Mouse (Mus musculus) hindbrain, embryonic 10.5 days (tissue): ENCODE measurements around the gene Invs. TPM values are rescaled to one million over a fixed set of nuclear protein-coding genes. Genes with fewer than 3 reads are reported as not detected.
"Not testable (repeated sequence)": the region's sequence is repeated elsewhere in the genome, so short reads cannot be mapped to it uniquely, and the experiment has no call there.

Experiments
- DNase-seq: peaks from one replicate; pipeline ENCODE4 v3.0.0-alpha.2; 2017; ENCODE audit warnings: low spot score
- H3K27ac ChIP-seq: fragments of 300-500 bp; sonication (generic); 2 replicates; pipeline ENCODE4 v1.5.1; 2016; ENCODE audit warnings: mild to moderate bottlenecking, moderate library complexity
- H3K27me3 ChIP-seq: fragments of 300-500 bp; sonication (generic); 2 replicates; pipeline ENCODE4 v1.6.1; 2016; ENCODE audit warnings: mild to moderate bottlenecking; ENCODE audit not compliant: poor library complexity, insufficient read depth, severe bottlenecking
- H3K36me3 ChIP-seq: fragments of 300-500 bp; sonication (generic); 2 replicates; pipeline ENCODE4 v1.6.1; 2016; ENCODE audit warnings: mild to moderate bottlenecking, moderate library complexity
- H3K4me1 ChIP-seq: fragments of 300-500 bp; sonication (generic); replicated peaks from 2 replicates; pipeline ENCODE4 v1.6.1; 2016; ENCODE audit warnings: mild to moderate bottlenecking
- H3K4me3 ChIP-seq: fragments of 300-500 bp; sonication (generic); 2 replicates; pipeline ENCODE4 v1.5.1; 2016; ENCODE audit warnings: mild to moderate bottlenecking, moderate library complexity
- H3K9me3 ChIP-seq: fragments of 300-500 bp; sonication (generic); 2 replicates; pipeline ENCODE4 v1.6.1; 2016; ENCODE audit warnings: mild to moderate bottlenecking, moderate library complexity
- WGBS: fragments of 180-500 bp; shearing (Covaris S2); methylation state at CpG from one replicate; pipeline ENCODE4 v1.1.7; 2016; 5-methylcytosine and 5-hydroxymethylcytosine counted together
- polyA plus RNA-seq: library from polyadenylated mRNA; unstranded; fragments of >200 nt; fragmentation: Nextera tagmentation; extraction: Ambion mirVana; gene quantifications from 2 replicates; pipeline ENCODE4 v1.2.1, GENCODE M21; 2016

Invs gene
- polyA plus RNA-seq, 1 experiment from 2014 or later = 8.7 TPM

DNA sequence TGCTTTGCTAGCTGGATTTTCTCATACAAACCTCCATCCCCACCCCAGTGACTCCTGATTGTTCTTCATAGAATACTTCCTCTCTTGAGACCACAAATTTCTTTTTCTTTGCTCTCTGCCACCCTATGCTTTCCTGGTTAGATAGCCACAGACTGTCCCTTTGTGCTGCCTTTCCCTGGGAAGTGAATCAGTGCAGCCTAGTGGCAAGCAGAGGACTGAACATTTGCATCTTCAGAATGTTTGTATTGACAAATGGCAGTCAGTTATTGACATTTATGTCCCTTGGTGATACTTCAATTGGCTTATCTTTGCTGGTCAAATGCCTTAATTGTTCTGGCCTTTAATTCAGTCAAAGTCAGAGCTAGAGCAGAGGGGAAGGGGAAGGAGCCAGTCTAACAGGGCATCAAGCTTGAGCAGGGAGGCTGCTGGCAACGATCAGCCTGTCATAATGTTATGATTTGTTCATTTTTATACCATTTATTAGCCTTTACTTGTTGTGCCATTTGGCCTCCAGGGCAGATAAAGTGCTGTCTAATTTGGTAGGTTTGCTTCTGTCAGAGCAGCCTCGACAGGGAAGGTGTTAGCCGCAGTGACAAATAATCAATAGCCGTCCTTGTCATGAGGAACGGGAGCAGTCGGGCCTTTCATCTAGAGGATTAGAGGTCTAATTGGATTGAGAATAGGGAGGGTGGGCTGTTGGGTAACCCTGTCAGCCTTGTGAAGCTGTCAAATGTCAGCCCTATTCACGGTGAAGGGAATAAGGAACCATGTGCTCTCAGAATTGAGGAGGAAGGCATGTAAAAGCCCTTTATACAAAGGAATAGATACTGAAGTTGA, 55.6 kb downstream of the Invs start:
- Histone ChIP-seq H3K4me1 (peaks cover 10% of the 10 kb centered on the region; the same call in 1 of the 2 replicates), H3K27me3 (peaks cover 4% of the 10 kb centered on the region; the same call in 1 of the 2 replicates), H3K4me3 (no peak overlapping the region), H3K9me3 (no peaks in the 10 kb centered on the region), H3K27ac (no peak overlapping the region), H3K36me3 (no peaks in the 10 kb centered on the region)
- 9% methylated on average over 7 of the region's 7 CpGs for WGBS
- peak; percentile 39 for DNase-seq

DNA sequence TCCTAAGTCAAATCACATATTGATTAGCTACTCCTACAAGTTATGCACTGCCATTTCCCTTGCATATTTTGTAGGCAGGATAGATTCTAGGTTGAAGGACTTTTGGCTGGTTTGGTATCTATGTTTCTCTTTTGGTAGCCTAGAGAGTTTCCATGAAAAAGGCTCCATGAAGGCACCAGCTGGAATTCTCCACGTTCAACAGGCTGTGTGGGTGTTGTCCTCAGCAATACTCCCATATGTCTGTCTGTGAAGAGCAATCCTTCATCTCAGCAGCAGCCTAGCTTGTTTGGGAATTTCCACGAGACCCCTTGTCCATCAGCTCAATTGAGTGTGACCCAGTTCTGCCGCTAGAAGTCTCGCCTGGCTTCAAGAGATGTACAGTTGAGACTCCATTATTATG, 63.1 kb downstream of the Invs start:
- Histone ChIP-seq H3K4me1 (no peaks in the 10 kb centered on the region), H3K4me3 (no peak overlapping the region), H3K27me3 (no peaks in the 10 kb centered on the region), H3K9me3 (no peaks in the 10 kb centered on the region), H3K27ac (no peak overlapping the region), H3K36me3 (no peaks in the 10 kb centered on the region)
- 89% methylated on average over 4 of the region's 4 CpGs for WGBS
- DNase-seq = no peak

DNA sequence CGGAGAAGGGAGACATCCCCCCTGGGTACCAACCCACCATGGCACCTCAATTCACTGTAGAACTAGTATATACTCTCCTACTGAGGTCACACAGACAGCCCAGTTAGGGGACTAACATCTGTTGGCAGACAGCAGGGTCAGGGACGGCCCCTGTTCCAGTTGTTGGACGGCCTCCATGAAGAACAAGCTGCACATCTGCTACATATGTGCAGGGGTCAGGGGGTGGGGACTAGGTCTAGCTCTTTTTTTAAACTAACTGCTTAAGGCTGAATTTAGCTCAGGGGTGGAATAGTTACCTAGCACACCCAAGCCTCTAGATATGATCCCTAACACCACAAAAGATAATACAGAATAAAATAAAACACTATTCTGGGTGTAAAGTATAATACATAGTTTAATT, 82.8 kb downstream of the Invs start:
- Histone ChIP-seq H3K36me3 (no peaks in the 10 kb centered on the region), H3K27me3 (no peaks in the 10 kb centered on the region), H3K27ac (no peak overlapping the region), H3K9me3 (0 out of 2 replicates have a peak, but pooled peaks cover 6% of the 10 kb centered on the region), H3K4me3 (no peak overlapping the region), H3K4me1 (no peaks in the 10 kb centered on the region)
- no peak for DNase-seq
- 77% methylated on average over 3 of the region's 3 CpGs for WGBS

DNA sequence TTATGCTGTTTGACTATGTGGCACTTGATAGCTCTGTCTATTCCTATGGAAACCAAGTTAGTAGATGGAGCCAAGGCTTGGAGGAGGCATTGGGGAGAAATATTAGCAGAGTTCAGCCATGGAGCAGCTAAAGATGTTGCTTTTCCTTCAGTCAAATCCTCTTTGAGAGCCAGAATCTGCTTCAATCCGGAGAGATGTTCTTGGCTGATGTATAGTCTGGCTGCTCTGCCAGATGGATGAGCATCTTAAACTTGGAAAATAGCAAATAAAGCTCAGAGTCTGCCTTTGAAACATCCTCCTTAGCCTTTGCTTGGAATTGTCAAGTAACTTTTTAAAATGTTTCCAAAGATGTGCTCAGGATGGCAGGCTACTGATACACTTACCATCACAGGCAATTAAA, 91.5 kb downstream of the Invs start:
- no peak overlapping the region for H3K4me3 ChIP-seq
- 79% methylated on average over 1 of the region's 1 CpGs for WGBS
- H3K27me3 ChIP-seq = no peaks in the 10 kb centered on the region
- no peaks in the 10 kb centered on the region for H3K36me3 ChIP-seq
- DNase-seq = no peak
- 0 out of 2 replicates have a peak, but pooled peaks cover 4% of the 10 kb centered on the region for H3K9me3 ChIP-seq
- H3K27ac ChIP-seq = no peak overlapping the region
- H3K4me1 ChIP-seq = no peaks in the 10 kb centered on the region

DNA sequence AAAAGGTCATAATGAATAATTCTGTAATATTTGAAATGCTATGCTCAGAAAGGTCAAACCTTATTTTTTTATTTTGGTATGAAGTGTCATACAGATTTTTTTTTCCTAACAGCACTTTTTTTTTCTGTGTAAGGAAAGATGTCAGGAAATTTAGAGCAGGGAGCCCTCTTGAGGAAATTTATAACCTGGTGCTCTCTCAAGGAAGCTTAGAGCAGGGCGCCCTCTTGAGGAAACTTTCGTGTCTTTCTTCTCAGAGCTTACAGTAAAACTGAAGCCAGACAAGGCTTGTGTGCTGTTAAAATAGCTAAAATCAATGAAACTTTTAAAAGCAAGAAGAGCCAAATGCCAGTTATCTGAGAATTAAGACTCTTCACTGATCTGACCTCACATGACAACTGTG, 101.4 kb downstream of the Invs start:
- Histone ChIP-seq H3K4me1 (no peaks in the 10 kb centered on the region), H3K36me3 (no peaks in the 10 kb centered on the region), H3K4me3 (no peak overlapping the region), H3K27ac (no peak overlapping the region), H3K27me3 (no peaks in the 10 kb centered on the region), H3K9me3 (no peaks in the 10 kb centered on the region)
- 1% methylated on average over 2 of the region's 2 CpGs for WGBS
- DNase-seq = peak; percentile 57

DNA sequence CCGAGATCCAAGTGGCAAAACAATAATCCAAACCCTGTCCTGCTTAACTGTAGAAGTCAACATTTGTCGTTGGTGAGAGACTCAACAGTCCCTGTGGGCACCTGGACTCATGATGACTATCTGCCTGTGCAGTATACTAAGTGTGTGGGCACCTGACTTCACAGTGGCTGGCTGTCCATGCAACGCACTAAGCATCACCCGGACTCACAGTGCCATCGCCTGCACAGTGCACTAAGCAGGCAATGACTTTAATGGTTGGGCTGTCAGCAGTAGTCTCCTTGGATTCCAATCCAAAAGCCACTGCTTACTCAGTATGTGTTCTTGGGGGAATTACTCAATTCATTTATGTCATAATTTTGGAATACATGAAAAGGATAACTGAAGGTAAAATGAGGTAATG, 102.9 kb downstream of the Invs start:
- Histone ChIP-seq H3K9me3 (no peaks in the 10 kb centered on the region), H3K4me3 (no peak overlapping the region), H3K36me3 (no peaks in the 10 kb centered on the region), H3K4me1 (no peaks in the 10 kb centered on the region), H3K27me3 (no peaks in the 10 kb centered on the region), H3K27ac (no peak overlapping the region)
- WGBS = 86% methylated on average over 5 of the region's 5 CpGs
- no peak for DNase-seq

DNA sequence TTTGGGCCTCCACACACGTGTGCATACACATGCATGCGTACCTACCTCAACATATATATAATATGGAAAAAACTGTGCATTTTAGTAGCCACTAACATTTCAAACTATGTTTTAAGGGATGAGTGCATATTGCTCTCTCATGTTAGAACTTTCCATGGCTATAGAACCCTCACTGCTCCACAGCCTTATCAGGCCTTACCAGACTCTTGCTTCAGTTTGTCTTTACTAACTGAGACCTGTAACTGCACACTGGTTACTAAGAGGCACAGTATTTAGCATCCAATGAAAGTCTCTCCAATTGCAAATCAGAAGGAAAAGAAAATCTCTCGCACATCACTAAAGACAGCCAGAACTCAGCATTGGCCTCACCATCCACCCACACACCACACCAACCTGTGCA, 117.4 kb downstream of the Invs start:
- 94% methylated on average over 3 of the region's 3 CpGs for WGBS
- Histone ChIP-seq H3K4me3 (no peak overlapping the region), H3K27ac (no peak overlapping the region), H3K4me1 (no peaks in the 10 kb centered on the region), H3K27me3 (no peaks in the 10 kb centered on the region), H3K36me3 (peaks cover 3% of the 10 kb centered on the region; the same call in 1 of the 2 replicates), H3K9me3 (no peaks in the 10 kb centered on the region)
- DNase-seq = no peak

DNA sequence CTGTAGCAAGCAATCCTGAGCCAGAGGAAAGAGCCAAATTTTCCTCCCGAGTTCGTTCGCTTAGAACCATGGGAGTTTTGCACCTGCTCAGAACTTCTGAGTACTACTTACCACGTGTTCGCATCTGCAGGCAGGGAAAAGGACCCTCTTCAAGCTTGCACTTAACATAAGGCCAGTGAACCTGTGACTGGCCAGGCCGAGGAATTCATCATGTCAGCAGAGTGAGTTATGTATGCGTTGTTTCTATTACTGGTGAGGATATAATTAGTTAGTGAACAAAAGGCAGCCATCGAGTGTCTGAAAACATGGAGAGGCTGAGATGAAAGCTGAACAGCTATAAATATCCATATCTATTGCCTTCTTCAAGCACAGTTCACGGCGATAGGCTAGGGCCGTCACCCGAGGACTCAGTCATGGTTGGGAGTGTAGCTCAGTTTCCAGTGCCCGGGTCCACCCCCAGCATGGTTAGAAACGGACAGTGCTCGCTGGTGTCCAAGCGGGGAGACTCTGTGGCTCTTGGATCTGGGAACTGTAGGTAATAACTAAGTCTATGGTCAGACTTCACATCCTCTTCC, 123.6 kb downstream of the Invs start:
- Histone ChIP-seq H3K27ac (no peak overlapping the region), H3K4me1 (no peaks in the 10 kb centered on the region), H3K36me3 (no peaks in the 10 kb centered on the region), H3K4me3 (no peak overlapping the region), H3K27me3 (no peaks in the 10 kb centered on the region), H3K9me3 (no peaks in the 10 kb centered on the region)
- 87% methylated on average over 16 of the region's 16 CpGs for WGBS
- DNase-seq = no peak

DNA sequence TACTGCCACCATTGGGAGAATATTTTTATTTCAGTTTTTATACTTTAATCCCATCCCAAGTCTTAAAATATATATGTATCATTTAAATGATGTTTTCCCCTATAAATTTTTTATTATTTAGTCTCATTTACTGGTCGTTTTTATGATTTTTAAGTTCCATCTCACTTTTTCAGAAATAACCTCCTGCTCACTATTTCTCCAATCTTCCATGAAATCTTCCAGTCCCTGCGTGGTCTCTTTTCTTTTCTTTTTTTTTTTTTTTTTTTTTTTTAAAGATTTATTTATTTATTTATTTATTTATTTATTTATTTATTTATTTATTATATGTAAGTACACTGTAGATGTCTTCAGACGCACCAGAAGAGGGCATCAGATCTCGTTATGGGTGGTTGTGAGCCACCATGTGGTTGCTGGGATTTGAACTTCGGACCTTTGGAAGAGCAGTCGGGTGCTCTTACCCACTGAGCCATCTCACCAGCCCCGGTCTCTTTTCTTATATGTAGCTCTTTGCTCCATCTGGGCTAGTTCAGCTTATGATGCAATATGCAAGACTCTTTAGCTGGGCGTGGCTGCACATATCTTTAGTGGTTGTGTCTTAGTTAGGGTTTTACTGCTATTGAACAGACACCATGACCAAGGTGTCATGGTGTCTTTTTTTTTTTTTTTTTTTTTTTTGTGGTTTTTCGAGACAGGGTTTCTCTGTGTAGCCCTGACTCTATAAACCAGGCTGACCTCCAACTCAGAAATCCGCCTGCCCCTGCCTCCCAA, 126.3 kb downstream of the Invs start:
- 87% methylated on average over 10 of the region's 10 CpGs for WGBS
- not testable (repeated sequence) for H3K36me3 ChIP-seq, H3K9me3 ChIP-seq, H3K4me3 ChIP-seq, H3K27ac ChIP-seq, DNase-seq, H3K4me1 ChIP-seq, H3K27me3 ChIP-seq

DNA sequence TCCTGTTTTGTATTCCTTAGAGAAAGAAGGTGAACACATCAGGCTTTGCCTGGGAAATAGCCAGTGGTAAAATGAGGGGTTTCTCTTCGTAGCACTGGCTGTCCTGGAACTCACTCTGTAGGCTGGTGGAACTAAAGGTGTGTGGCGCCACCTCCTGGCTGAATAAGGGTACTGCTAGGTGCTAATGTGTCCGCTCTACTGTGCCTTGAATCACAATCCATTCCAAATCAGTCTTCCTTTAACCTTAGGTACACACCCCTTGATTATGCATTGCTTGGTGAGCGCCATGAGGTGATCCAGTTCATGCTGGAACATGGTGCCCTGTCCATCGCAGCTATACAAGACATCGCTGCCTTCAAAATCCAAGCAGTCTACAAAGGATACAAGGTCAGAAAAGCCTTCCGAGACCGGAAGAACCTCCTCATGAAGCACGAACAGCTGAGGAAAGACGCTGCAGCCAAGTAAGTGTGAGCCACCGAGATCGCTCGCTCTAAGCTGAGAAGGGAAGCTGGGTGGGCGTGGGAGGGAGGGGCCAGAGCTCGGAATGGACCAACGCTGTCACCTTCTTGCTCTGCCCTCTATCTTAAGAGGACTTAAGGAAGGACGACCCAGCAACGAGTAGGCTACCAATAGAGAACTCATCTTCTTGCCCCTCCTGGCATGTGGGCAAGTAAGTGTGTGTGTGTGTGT, 127.9 kb downstream of the Invs start:
- DNase-seq = peak; percentile 67
- 46% methylated on average over 18 of the region's 18 CpGs for WGBS
- H3K27ac ChIP-seq = no peak overlapping the region
- no peaks in the 10 kb centered on the region for H3K9me3 ChIP-seq
- H3K36me3 ChIP-seq = no peaks in the 10 kb centered on the region
- H3K27me3 ChIP-seq = no peaks in the 10 kb centered on the region
- H3K4me3 ChIP-seq = no peak overlapping the region; the same call in 1 of the 2 replicates
- 0 out of 2 replicates have a peak, but pooled peaks cover 3% of the 10 kb centered on the region for H3K4me1 ChIP-seq

DNA sequence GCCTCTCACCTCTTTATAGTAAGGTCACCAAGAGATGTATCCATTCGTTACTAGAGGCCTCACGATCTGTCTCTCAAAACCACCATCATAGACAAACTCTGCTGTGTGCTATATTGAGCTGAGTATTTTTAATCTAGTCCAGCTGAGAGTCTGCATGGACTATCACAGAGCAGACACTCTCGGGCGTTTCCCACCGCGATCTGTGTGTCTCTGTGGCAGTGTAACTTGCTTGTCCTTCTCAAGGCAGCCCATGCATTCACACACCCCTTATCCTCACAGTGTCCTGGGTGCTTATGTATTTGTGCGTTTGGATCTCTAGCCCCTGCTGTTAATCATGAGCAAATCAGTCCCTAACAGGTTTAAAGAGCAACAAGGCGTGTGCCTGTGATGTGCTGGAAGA, 133.9 kb downstream of the Invs start:
- no peaks in the 10 kb centered on the region for H3K27me3 ChIP-seq
- H3K9me3 ChIP-seq = no peaks in the 10 kb centered on the region
- no peaks in the 10 kb centered on the region for H3K36me3 ChIP-seq
- H3K4me1 ChIP-seq = 0 out of 2 replicates have a peak, but pooled peaks cover 7% of the 10 kb centered on the region
- no peak overlapping the region for H3K4me3 ChIP-seq
- WGBS = 94% methylated on average over 8 of the region's 8 CpGs
- no peak overlapping the region for H3K27ac ChIP-seq
- no peak for DNase-seq

DNA sequence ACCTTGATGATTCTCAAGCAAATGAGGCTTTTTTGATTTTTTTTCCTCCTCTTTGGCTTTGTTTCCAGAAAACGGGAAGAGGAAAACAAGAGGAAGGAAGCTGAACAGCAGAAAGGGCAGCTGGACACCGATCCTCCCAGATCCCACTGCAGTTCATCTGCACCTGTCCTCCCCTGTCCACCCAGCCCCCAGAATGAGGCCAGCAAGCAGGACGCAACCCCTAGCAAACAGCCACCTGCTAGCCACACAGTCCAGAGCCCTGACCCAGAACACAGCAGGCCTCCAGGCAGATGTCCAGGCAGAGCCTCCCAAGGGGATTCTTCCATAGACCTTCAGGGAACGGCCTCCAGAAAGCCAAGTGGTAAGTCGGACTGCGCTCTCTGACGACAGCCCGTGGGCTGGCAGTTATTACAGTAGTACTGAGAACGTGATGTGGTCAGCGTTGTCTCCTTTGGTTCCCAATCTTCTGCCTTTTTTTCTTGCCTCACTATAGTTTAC, 136.3 kb downstream of the Invs start:
- Histone ChIP-seq H3K9me3 (no peaks in the 10 kb centered on the region), H3K36me3 (peaks cover 18% of the 10 kb centered on the region), H3K27ac (no peak overlapping the region), H3K4me3 (no peak overlapping the region), H3K27me3 (no peaks in the 10 kb centered on the region), H3K4me1 (peaks cover 8% of the 10 kb centered on the region; the same call in 1 of the 2 replicates)
- WGBS = 87% methylated on average over 10 of the region's 10 CpGs
- no peak for DNase-seq
